Mouse (Mus musculus): ENCODE data around the gene Smarca2. TPM values are rescaled to one million over a fixed set of nuclear protein-coding genes. Genes with fewer than 3 reads are reported as not detected.
A peak's percentile ranks its signal among the peaks of the same experiment; 100 is the strongest.

Smarca2 gene
- total and polyA plus RNA-seq, 2 experiments = 23.9 to 79.7 TPM

DNA sequence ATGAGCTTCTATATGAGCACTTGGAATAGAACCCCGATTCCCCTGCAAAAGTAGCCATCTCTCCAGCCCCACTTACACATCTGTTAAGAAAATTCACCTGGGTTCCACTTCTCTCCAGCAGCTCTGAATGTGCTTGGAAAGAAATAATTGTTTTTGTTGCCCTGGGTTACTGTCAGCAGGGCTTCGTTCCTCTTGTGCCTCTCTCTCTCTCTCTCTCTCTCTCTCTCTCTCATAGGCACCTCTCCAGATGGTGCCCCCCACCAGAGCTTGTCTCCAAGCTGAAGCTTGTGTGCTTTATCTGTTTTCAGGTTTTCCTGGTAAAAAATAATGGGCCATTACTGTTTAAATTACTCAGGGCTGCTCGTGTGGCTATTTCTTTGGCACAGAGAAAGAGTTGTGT is 74.8 kb downstream of the Smarca2 start:
- WGBS = 80% methylated on average over 3 of the region's 3 CpGs
- Histone ChIP-seq H3K36me3 (ENCODE audit: control insufficient read depth, insufficient read depth, low read length) (peaks cover 80% of the 10 kb centered on the region), H3K27me3 (ENCODE audit: control insufficient read depth, insufficient read depth, low read length) (no peaks in the 10 kb centered on the region), H3K79me2 (ENCODE audit: control insufficient read depth, insufficient read depth, low read length) (no peaks in the 10 kb centered on the region), H3K4me3 (ENCODE audit: insufficient read depth, low read depth, low read length) (no peak overlapping the region), H3K4me1 (ENCODE audit: control insufficient read depth, insufficient read depth, low read length) (no peaks in the 10 kb centered on the region), H3K27ac (replicated peaks; ENCODE audit: insufficient read depth, low read depth, low read length) (no peak overlapping the region), H3K9ac (ENCODE audit: low read depth, low read length) (no peak overlapping the region)
- no peak for DNase-seq (ENCODE audit: extremely low read depth, low read depth, low spot score)
- TF ChIP-seq CTCF (IDR thresholded peaks at IDR 0.05; ENCODE audit: low read depth, low read length) (no peak), POLR2A (IDR thresholded peaks at IDR 0.05; ENCODE audit: extremely low read depth, insufficient read depth, low read length) (no peak)

GRCm38 (mm10) chr19:26681549-26681948 is 76.7 kb downstream of the Smarca2 start:
- WGBS = 73% methylated on average over 8 of the region's 8 CpGs
- no peak overlapping the region for H3K4me3 ChIP-seq (ENCODE audit: insufficient read depth, low read depth, low read length)
- H3K4me1 ChIP-seq (ENCODE audit: control insufficient read depth, insufficient read depth, low read length) = peaks cover 4% of the 10 kb centered on the region
- TF ChIP-seq POLR2A (IDR thresholded peaks at IDR 0.05; ENCODE audit: extremely low read depth, insufficient read depth, low read length) = no peak
- no peak for TF ChIP-seq CTCF (IDR thresholded peaks at IDR 0.05; ENCODE audit: low read depth, low read length)
- H3K36me3 ChIP-seq (ENCODE audit: control insufficient read depth, insufficient read depth, low read length) = peaks cover 82% of the 10 kb centered on the region
- no peak for DNase-seq (ENCODE audit: extremely low read depth, low read depth, low spot score)
- H3K27ac ChIP-seq (replicated peaks; ENCODE audit: insufficient read depth, low read depth, low read length) = no peak overlapping the region
- H3K27me3 ChIP-seq (ENCODE audit: control insufficient read depth, insufficient read depth, low read length) = no peaks in the 10 kb centered on the region
- H3K79me2 ChIP-seq (ENCODE audit: control insufficient read depth, insufficient read depth, low read length) = peaks cover 3% of the 10 kb centered on the region; the same call in 1 of the 2 replicates
- no peak overlapping the region for H3K9ac ChIP-seq (ENCODE audit: low read depth, low read length)

DNA sequence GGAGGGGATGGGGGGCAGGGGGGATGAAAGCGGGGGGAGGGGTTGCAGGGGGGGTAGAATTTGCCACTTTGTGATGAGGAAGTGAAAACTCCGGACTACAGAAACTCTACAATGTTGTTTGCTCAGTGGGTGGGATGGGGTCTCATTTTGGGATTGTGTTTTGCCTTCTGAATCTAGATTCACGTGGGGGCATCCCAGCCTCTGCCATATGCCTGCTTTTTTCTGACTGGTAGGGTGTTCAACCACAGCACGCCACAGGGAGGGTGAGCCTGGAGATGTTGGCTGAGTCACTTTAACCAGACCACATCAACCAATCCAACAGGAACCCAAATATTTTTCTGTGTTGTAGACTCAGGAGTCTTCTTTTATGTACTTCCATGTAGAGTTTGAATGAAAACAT is 77.3 kb downstream of the Smarca2 start:
- no peak for TF ChIP-seq CTCF (IDR thresholded peaks at IDR 0.05; ENCODE audit: low read depth, low read length)
- TF ChIP-seq POLR2A (IDR thresholded peaks at IDR 0.05; ENCODE audit: extremely low read depth, insufficient read depth, low read length) = no peak
- Histone ChIP-seq H3K4me1 (ENCODE audit: control insufficient read depth, insufficient read depth, low read length) (peaks cover 4% of the 10 kb centered on the region), H3K9ac (ENCODE audit: low read depth, low read length) (no peak overlapping the region), H3K4me3 (ENCODE audit: insufficient read depth, low read depth, low read length) (no peak overlapping the region), H3K27ac (replicated peaks; ENCODE audit: insufficient read depth, low read depth, low read length) (no peak overlapping the region), H3K79me2 (ENCODE audit: control insufficient read depth, insufficient read depth, low read length) (peaks cover 3% of the 10 kb centered on the region; the same call in 1 of the 2 replicates), H3K36me3 (ENCODE audit: control insufficient read depth, insufficient read depth, low read length) (peaks cover 83% of the 10 kb centered on the region), H3K27me3 (ENCODE audit: control insufficient read depth, insufficient read depth, low read length) (no peaks in the 10 kb centered on the region)
- WGBS = 89% methylated on average over 4 of the region's 4 CpGs
- no peak for DNase-seq (ENCODE audit: extremely low read depth, low read depth, low spot score)

DNA sequence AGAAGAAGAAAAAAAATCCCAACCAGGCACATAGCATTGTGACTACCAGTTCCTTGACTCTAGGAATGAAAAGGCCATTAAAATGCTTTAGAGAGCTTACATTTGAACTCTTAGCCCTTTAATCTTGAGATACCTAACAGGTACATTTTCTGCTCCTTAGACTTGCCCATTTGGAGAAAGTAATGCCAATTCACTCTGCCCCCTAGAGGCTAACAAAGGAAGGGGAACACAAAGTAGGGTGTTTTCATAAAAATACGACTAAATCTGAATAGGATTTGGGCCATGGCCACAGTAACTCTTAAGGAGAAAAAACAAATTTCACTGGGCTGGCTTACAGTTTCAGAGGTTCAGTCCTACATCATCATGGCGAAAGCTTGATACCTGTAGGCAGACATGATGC is 77.9 kb downstream of the Smarca2 start:
- DNase-seq (ENCODE audit: extremely low read depth, low read depth, low spot score) = no peak
- 78% methylated on average over 2 of the region's 2 CpGs for WGBS
- Histone ChIP-seq H3K79me2 (ENCODE audit: control insufficient read depth, insufficient read depth, low read length) (peaks cover 3% of the 10 kb centered on the region; the same call in 1 of the 2 replicates), H3K9ac (ENCODE audit: low read depth, low read length) (no peak overlapping the region), H3K27me3 (ENCODE audit: control insufficient read depth, insufficient read depth, low read length) (no peaks in the 10 kb centered on the region), H3K27ac (replicated peaks; ENCODE audit: insufficient read depth, low read depth, low read length) (no peak overlapping the region), H3K4me3 (ENCODE audit: insufficient read depth, low read depth, low read length) (no peak overlapping the region), H3K4me1 (ENCODE audit: control insufficient read depth, insufficient read depth, low read length) (peaks cover 4% of the 10 kb centered on the region), H3K36me3 (ENCODE audit: control insufficient read depth, insufficient read depth, low read length) (peaks cover 84% of the 10 kb centered on the region)
- TF ChIP-seq POLR2A (IDR thresholded peaks at IDR 0.05; ENCODE audit: extremely low read depth, insufficient read depth, low read length) = no peak
- TF ChIP-seq CTCF (IDR thresholded peaks at IDR 0.05; ENCODE audit: low read depth, low read length) = 0 out of 2 replicates have a peak, but pooled peaks have one; percentile 16

DNA sequence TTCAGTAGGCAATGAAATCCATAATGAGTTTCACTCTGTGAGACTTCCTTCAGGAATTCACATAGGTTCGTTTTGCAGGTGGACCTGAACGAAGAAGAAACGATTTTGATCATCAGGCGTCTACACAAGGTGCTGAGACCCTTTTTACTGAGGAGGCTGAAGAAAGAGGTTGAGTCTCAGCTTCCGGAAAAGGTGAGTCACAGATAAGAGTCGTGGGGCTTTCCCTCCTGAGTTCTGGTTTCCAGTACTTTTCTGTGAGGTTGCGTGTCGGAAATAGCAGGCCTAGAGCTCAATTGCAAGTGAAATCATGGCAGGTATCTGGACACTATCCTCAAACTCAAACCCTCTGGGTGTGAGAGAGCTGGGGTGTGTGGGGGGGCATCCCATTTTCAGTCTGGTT is 78.9 kb downstream of the Smarca2 start:
- no peak for TF ChIP-seq CTCF (IDR thresholded peaks at IDR 0.05; ENCODE audit: low read depth, low read length)
- no peak for TF ChIP-seq POLR2A (IDR thresholded peaks at IDR 0.05; ENCODE audit: extremely low read depth, insufficient read depth, low read length)
- Histone ChIP-seq H3K79me2 (ENCODE audit: control insufficient read depth, insufficient read depth, low read length) (peaks cover 3% of the 10 kb centered on the region; the same call in 1 of the 2 replicates), H3K4me3 (ENCODE audit: insufficient read depth, low read depth, low read length) (no peak overlapping the region), H3K36me3 (ENCODE audit: control insufficient read depth, insufficient read depth, low read length) (peaks cover 84% of the 10 kb centered on the region), H3K9ac (ENCODE audit: low read depth, low read length) (no peak overlapping the region), H3K27ac (replicated peaks; ENCODE audit: insufficient read depth, low read depth, low read length) (no peak overlapping the region), H3K27me3 (ENCODE audit: control insufficient read depth, insufficient read depth, low read length) (no peaks in the 10 kb centered on the region), H3K4me1 (ENCODE audit: control insufficient read depth, insufficient read depth, low read length) (peaks cover 4% of the 10 kb centered on the region)
- DNase-seq (ENCODE audit: extremely low read depth, low read depth, low spot score) = no peak
- WGBS = 92% methylated on average over 8 of the region's 8 CpGs

DNA sequence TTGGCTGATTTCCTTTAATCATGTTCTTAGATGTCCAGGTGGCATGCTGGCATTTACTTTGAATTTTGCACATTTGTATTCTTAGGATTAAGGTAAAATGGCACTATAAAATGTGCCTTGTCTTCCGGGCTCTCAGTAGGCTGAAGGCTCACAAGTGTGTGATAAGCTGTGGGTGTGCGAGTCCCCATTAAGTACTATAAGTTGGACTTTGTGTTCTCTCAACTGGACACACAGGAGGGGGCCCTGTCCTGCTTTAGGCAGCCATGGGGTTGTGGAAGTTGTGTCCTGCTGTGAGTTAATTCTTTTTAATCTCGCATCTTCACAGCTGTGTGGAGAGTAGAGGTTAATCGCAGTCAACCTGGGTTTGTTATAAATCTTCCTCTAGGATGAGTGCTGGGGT is 85.7 kb downstream of the Smarca2 start:
- Histone ChIP-seq H3K9ac (ENCODE audit: low read depth, low read length) (no peak overlapping the region), H3K27ac (replicated peaks; ENCODE audit: insufficient read depth, low read depth, low read length) (no peak overlapping the region), H3K79me2 (ENCODE audit: control insufficient read depth, insufficient read depth, low read length) (no peaks in the 10 kb centered on the region), H3K36me3 (ENCODE audit: control insufficient read depth, insufficient read depth, low read length) (peaks cover 84% of the 10 kb centered on the region), H3K4me1 (ENCODE audit: control insufficient read depth, insufficient read depth, low read length) (no peaks in the 10 kb centered on the region), H3K27me3 (ENCODE audit: control insufficient read depth, insufficient read depth, low read length) (no peaks in the 10 kb centered on the region), H3K4me3 (ENCODE audit: insufficient read depth, low read depth, low read length) (no peak overlapping the region)
- DNase-seq (ENCODE audit: extremely low read depth, low read depth, low spot score) = no peak
- 88% methylated on average over 4 of the region's 4 CpGs for WGBS
- no peak for TF ChIP-seq CTCF (IDR thresholded peaks at IDR 0.05; ENCODE audit: low read depth, low read length)
- no peak for TF ChIP-seq POLR2A (IDR thresholded peaks at IDR 0.05; ENCODE audit: extremely low read depth, insufficient read depth, low read length)
